Mouse (Mus musculus): ENCODE data around the gene Col6a3. TPM values are rescaled to one million over a fixed set of nuclear protein-coding genes. Genes with fewer than 3 reads are reported as not detected.

The Col6a3 gene
- polyA plus RNA-seq, 2 experiments, result 224 to 326 TPM

GRCm38 (mm10) chr1:90720610-90721241 lies 123.0 kb downstream of the Col6a3 start:
- Histone ChIP-seq H3K4me1 (ENCODE audit: control insufficient read depth, insufficient read depth, low read length) (0 out of 2 replicates have a peak, but pooled peaks cover 11% of the 10 kb centered on the region), H3K27ac (replicated peaks; ENCODE audit: low read depth, low read length) (no peak overlapping the region), H3K9ac (ENCODE audit: low read depth, low read length, severe bottlenecking) (no peak overlapping the region), H3K4me3 (replicated peaks; ENCODE audit: low read length) (no peak overlapping the region), H3K36me3 (ENCODE audit: control insufficient read depth, insufficient read depth, low read length) (no peaks in the 10 kb centered on the region), H3K9me3 (ENCODE audit: control insufficient read depth, low read length) (no peaks in the 10 kb centered on the region), H3K4me2 (replicated peaks; ENCODE audit: low read depth, low read length, severe bottlenecking) (no peak overlapping the region), H3K27me3 (ENCODE audit: control insufficient read depth, insufficient read depth, low read length) (no peaks in the 10 kb centered on the region)
- WGBS, result 36% methylated on average over 7 of the region's 7 CpGs
- DNase-seq (ENCODE audit: low spot score) (no peak), ATAC-seq (ENCODE audit: low FRiP score, low read depth) (peak; percentile 47; the same call in 1 of the 2 replicates)
- TF ChIP-seq POLR2A (IDR thresholded peaks at IDR 0.05; ENCODE audit: borderline replicate concordance, extremely low read depth, insufficient read depth, insufficient read length), result no peak

DNA sequence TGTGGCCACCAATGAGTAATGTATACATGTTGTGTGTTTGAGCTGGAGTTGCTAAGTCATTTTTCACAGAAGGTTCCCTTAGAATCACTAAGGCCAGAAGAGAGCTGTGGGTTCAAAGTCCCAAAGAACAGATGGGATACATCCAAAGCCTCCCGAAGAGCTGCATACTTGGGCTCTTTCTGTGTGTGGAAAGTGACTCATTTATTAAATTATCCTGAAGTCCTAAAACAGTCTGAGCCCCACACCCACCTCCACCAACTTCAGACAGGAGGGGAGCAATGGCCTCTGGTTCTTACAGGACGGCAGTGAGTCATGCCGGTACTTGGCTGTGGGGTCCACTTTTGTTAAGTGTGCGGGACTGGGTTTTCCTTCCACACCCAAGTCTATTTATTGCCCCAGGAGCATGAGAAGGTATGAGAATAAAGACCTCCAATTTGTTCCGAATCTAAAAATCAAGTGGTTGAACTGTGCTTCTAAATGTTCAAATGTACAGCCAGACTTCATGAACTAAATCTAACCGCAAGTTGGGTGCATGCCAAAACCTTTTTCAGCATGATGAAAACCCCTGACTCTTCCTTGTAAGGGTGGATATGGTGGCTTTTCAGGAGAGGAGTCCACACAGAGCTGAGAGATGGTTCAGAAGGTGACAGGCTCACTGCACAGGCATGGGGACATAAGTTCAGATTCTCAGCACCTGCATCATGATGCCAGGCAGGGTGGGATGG lies 124.8 kb downstream of the Col6a3 start:
- no peak overlapping the region for H3K4me2 ChIP-seq (replicated peaks; ENCODE audit: low read depth, low read length, severe bottlenecking)
- DNase-seq (ENCODE audit: low spot score), result no peak
- 66% methylated on average over 6 of the region's 6 CpGs for WGBS
- 0 out of 2 replicates have a peak, but pooled peaks cover 11% of the 10 kb centered on the region for H3K4me1 ChIP-seq (ENCODE audit: control insufficient read depth, insufficient read depth, low read length)
- no peak for TF ChIP-seq POLR2A (IDR thresholded peaks at IDR 0.05; ENCODE audit: borderline replicate concordance, extremely low read depth, insufficient read depth, insufficient read length)
- no peaks in the 10 kb centered on the region for H3K27me3 ChIP-seq (ENCODE audit: control insufficient read depth, insufficient read depth, low read length)
- no peak overlapping the region for H3K9ac ChIP-seq (ENCODE audit: low read depth, low read length, severe bottlenecking)
- no peak overlapping the region for H3K4me3 ChIP-seq (replicated peaks; ENCODE audit: low read length)
- ATAC-seq (ENCODE audit: low FRiP score, low read depth), result no peak
- no peaks in the 10 kb centered on the region for H3K36me3 ChIP-seq (ENCODE audit: control insufficient read depth, insufficient read depth, low read length)
- H3K27ac ChIP-seq (replicated peaks; ENCODE audit: low read depth, low read length), result no peak overlapping the region
- no peaks in the 10 kb centered on the region for H3K9me3 ChIP-seq (ENCODE audit: control insufficient read depth, low read length)

DNA sequence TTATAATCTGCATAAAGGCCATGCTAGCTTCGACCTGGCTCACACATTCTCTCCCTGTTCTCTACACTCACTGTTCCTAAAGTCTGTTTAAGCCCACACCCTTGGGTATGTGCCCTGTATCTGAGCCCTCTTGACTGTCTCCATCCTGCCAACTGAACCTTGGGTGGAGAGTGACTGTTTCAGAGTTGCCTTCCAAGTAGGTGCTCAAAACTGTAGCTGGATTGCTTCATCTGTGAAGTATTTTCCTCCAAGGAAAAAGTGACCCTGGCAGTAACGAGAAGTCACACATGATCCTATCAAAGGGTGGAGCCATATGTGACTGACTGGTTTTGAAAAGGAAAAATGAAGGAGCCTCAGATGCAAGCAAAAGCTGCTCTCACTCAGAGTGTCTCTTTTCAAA lies 127.5 kb downstream of the Col6a3 start:
- no peaks in the 10 kb centered on the region for H3K9me3 ChIP-seq (ENCODE audit: control insufficient read depth, low read length)
- 66% methylated on average over 2 of the region's 2 CpGs for WGBS

More for the DNA sequence above, 127.5 kb downstream of the Col6a3 start:
- Histone ChIP-seq H3K4me1 (ENCODE audit: control insufficient read depth, insufficient read depth, low read length) (0 out of 2 replicates have a peak, but pooled peaks cover 8% of the 10 kb centered on the region), H3K27me3 (ENCODE audit: control insufficient read depth, insufficient read depth, low read length) (no peaks in the 10 kb centered on the region), H3K9ac (ENCODE audit: low read depth, low read length, severe bottlenecking) (no peak overlapping the region), H3K36me3 (ENCODE audit: control insufficient read depth, insufficient read depth, low read length) (no peaks in the 10 kb centered on the region), H3K4me3 (replicated peaks; ENCODE audit: low read length) (no peak overlapping the region), H3K4me2 (replicated peaks; ENCODE audit: low read depth, low read length, severe bottlenecking) (no peak overlapping the region), H3K27ac (replicated peaks; ENCODE audit: low read depth, low read length) (no peak overlapping the region)
- no peak for TF ChIP-seq POLR2A (IDR thresholded peaks at IDR 0.05; ENCODE audit: borderline replicate concordance, extremely low read depth, insufficient read depth, insufficient read length)
- DNase-seq (ENCODE audit: low spot score) (no peak), ATAC-seq (ENCODE audit: low FRiP score, low read depth) (no peak)

Other genes with a start within 250 kb of the Col6a3 start
- 118 and 126 TPM in 2 replicates for gene Cops8, start 241.0 kb downstream of the Col6a3 start, polyA plus RNA-seq (2012; rRNA removed)
- gene Cops8, start 241.0 kb downstream of the Col6a3 start, polyA plus RNA-seq (2014; fragmentation: Nextera tagmentation; extraction: Ambion mirVana), result 155 and 168 TPM in 2 replicates
- gene Mlph, start 71.1 kb upstream of the Col6a3 start, polyA plus RNA-seq (2012; rRNA removed), result 1.2 and 1.3 TPM in 2 replicates
- 0.32 and 1.5 TPM in 2 replicates for gene Mlph, start 71.1 kb upstream of the Col6a3 start, polyA plus RNA-seq (2014; fragmentation: Nextera tagmentation; extraction: Ambion mirVana)
- not detected in 2 replicates for gene Prlh, start 109.1 kb upstream of the Col6a3 start, polyA plus RNA-seq (2012; rRNA removed)
- not detected in 2 replicates for gene Prlh, start 109.1 kb upstream of the Col6a3 start, polyA plus RNA-seq (2014; fragmentation: Nextera tagmentation; extraction: Ambion mirVana)
- 0.76 and 0.78 TPM in 2 replicates for gene Rab17, start 125.7 kb upstream of the Col6a3 start, polyA plus RNA-seq (2012; rRNA removed)
- 1.0 and 1.6 TPM in 2 replicates for gene Rab17, start 125.7 kb upstream of the Col6a3 start, polyA plus RNA-seq (2014; fragmentation: Nextera tagmentation; extraction: Ambion mirVana)
- 27.6 and 41.6 TPM in 2 replicates for gene Lrrfip1, start 154.8 kb upstream of the Col6a3 start, polyA plus RNA-seq (2012; rRNA removed)
- gene Lrrfip1, start 154.8 kb upstream of the Col6a3 start, polyA plus RNA-seq (2014; fragmentation: Nextera tagmentation; extraction: Ambion mirVana), result 41.6 and 44.3 TPM in 2 replicates

All from limb, embryonic 14.5 days (tissue).